Mouse (Mus musculus): ENCODE results near the gene Abhd14b.

Abhd14b gene

DNA sequence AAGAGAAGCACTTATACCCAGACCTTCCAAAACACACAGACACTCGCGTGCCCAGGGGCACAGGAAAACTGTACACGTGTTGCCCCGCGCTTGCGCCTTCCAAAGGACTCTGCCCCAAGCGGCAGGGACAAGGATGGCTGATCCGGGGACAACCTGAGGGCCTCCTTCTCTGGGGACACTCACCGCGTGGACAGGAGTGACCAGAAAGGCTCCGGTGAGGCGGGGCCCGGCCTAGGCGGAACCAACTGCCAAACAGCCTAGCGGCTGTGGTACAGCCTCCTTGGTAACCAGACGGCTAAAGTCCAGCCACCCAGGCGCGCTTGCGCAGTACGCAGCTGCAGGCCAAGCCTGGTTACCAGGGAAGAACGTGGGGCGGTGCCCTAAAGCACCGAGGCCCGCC is at the start of gene Abhd14b, which contains the start of gene Abhd14a:
Gene Abhd14b, plus strand, starts transcription at position 112 of the 400 bp plus-strand sequence.
Gene Abhd14a, minus strand, starts transcription at position 331 of the 400 bp plus-strand sequence.
- peak; percentile 77 for DNase-seq (ENCODE audit: low read depth)

DNA sequence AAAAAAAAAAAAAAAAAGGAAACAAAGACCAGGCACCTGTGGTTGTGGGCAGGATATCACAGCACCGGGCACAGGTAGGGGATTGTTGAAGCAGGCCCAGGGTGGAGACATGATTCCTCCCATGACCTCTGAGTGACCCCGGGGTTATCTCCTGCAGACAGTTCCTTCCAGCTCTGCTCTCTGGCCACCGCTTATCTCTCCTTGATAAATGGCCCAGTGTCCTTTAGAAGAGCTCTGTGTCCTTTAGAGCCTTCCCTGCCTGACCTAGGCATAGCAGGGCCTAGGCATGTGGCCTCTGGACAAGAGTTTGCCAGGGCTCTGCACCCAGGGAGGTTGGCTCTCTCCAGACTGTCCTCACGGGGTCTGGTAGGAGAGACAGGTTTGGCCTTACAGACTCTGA is 49.5 kb upstream of the Abhd14b start:
- no peak for DNase-seq (ENCODE audit: low read depth)

DNA sequence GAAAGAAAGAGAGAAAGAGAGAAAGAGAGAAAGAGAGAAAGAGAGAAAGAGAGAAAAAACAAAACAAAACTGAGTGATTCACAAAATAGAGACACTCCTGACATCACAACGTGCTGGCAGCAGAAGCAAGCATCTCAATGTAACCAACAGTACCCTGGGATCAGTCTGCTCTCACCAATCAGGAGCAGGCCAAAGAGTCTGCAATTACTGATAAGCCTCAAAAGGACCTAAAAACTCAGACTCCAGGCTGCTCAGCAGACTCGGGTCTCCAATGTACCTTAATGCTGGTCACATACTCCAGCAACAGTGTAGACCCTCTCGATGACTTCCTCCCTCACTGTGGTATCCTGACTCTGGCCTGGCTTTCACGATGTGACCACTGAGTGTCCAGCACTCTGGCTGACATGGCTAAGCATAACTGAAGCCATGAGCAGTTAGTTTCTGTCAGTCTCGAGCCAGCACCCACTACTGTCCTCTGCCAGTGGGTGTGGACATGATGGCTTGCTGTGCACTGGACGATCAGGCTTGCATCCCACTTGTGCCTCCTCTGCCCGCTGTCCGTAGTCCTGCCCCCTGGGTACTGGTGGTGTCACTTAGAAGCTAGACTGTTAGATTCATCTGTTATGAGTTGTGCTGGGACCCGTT is 48.5 kb upstream of the Abhd14b start:
- DNase-seq (ENCODE audit: low read depth): no peak

DNA sequence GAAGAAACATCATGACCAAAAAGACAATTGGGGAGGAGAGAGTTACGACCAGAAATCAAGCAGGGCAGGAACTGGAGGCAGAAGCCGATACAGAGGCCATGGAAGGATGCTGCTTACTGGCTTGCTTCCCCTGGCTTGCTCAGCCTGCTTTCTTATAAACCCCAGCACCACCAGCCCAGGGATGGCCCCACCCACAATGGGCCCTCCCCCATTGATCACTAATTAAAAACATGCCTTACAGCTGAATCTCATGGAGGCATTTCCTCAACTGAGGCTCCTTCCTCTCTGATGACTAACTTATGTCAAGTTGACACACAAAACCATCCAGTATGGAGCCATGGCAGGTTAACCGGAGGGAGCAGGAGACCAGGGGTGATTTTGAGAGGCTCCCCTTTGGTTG is 47.5 kb upstream of the Abhd14b start:
- DNase-seq (ENCODE audit: low read depth): no peak

DNA sequence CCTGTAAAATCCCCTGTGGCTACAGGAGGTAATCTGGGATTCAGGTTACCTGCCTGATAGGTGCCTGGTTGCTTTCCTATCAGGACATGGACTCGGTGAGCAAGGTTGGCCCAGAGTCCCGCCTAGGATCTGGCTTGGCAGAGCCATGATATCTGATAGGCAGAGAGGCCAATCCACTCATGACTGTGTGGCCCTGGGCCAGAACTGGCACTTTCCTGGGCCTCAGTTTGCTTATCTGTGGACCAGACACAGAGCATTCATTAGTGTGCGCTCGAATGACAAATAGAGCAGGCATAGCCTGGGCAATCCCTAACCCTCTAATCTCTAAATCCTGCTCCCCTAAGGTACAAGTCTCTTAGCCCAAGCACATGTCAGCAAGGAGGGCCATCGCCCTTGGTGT is 45.1 kb upstream of the Abhd14b start:
- no peak for DNase-seq (ENCODE audit: low read depth)

DNA sequence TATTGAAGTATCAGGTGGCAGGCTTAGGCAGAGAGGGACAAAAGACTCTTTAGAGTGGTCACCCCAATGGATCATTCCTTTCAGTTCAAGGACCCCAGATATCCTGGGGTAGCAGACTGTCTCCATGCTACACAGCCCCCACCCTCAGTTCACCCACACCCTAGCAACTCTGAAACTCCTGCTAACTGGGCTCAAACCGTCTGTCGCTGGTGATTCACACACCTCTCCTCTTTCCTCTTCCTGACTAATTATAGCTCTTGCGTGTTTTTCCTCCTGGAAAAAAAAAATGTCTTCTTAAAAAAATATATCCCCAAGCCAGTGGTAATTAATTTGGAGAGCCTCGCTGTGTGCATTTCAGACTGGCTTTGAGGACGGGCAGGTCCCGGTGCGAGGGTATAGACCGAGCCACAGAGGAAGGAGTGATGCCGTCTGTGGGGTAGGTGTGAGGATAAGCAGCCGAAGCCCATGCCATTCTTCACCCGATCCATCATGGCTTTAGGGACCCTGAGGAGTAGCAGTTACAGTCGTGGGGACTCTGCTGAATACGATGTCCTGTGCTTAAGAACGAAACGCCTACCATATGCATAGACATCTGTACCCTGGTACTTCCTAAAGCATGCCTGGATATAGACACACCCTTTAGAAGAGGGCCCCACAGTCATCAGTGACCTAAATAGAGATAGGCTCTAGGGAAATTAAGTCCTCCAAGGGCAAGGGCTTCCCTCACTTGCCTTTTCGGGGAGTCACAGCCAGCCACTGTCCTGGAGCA is 44.5 kb upstream of the Abhd14b start:
- DNase-seq (ENCODE audit: low read depth): no peak

DNA sequence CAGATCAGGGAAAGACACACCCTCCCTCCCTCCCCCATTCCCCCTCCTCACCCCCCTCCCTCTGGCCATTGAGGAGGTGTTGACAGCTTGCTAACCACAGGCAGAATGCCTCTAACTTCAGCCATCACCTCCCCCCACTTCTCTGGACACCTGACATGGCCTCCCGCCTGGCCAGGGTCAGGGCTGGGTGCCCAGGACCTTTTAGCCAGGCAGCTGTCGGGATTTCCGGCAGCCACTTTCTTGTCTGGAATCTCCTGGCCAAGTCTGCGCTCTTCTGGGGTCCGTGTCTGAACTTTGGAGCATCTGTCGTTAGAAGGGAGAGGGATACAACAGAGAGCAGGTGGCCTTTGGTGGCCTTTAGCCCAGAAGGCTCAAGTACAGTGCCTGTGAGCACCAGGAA is 42.0 kb upstream of the Abhd14b start:
- no peak for DNase-seq (ENCODE audit: low read depth)

DNA sequence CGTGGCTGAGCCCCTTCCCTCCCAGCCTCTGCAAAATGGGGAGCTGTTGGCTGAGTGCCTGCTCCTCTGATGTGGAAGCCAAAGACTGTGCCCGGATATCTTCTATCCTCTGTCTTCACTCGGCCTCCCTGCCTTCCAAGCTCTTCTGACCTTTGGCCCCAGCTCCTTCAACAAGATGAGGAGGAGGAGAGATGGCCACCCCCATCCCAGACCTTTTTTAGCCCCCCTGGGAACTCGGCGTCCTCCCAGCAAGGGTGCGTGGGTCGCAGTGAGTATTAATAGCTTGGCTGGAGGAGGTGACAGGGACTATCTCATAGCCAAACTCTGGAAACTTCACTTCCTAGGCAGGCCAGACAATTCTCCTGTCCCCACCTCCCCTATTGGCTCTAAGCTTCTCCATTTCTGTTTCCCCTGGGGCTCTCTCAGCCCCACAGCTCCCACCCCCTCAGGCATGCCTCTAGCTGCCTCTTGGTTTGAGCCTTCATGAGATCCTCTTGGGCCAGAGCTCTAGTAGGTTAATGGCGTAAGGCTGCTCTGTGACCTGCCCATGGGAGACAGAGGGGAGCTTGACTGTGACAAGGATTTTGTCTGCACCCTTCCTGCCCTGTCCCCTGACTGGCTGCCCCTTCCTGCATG is 40.7 kb upstream of the Abhd14b start:
- no peak for DNase-seq (ENCODE audit: low read depth)

DNA sequence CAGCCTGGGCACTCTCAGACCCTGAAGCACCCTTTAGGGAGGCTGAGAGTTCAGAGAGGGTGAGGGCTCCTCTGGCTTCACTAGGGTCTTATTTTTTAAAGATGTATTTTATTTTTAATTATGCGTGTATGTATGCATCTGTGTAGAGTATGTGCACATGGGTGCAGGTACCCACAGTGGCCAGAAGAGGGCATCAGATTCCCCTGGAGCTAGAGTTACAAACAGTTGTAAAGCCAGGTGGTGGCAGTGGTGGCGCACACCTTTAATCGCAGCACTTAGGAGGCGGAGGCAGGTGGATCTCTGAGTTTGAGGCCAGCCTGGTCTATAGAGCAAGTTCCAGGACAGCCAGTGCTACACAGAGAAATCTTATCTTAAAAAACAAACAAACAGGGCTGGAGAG is 38.2 kb upstream of the Abhd14b start:
- peak; percentile 32 for DNase-seq (ENCODE audit: low read depth)

DNA sequence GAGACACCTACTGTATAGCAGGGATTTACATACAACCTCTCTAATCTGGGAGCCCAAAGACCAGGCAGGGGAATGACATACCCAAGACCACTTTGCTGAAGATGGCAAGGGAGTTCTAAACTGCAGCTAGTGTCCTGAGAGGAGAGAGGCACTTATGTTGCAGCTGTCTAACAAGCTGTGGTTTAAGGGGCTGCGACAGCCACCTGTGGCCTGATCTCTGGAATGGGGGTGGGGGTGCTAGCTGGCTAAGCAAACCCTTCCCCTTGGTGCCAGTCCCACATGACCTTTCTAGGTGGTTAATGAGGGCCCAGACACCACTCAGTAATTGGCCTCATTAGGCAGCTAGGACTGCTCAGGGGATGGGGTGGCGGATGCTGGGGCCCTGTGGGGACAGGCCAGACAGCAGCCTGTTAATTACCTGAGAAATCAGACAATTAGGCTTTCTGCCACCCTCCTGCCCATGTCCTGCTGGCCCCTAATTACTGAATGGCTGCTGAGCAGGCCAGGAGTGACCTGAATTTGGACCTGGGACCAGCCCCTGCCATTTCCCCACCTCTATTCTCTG is 37.1 kb upstream of the Abhd14b start:
- no peak for DNase-seq (ENCODE audit: low read depth)

DNA sequence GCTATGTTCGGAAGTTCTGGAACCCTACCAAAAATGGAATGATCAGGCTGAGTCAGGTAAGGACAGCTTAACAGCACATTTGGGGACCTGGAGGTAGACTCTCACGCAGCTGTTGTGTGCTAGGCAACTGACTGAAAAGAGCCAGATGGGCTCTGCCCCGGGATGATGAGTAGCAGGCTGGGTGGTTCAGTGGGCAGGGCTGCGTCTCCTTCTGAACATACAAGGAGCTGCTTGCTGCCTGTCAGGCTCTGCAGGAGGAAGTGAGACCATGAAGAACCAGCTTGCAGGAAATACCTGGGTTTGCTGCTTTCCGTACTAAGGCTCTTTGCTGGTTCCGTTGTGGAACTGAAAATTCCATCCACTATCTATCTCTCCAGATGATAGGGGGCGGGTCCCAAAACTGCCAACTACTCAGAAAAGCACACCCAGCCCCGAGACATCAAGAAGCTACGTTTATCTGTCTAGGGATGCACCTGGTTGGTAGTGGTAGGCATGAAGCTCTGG is 36.1 kb upstream of the Abhd14b start:
- DNase-seq (ENCODE audit: low read depth): peak; percentile 43

DNA sequence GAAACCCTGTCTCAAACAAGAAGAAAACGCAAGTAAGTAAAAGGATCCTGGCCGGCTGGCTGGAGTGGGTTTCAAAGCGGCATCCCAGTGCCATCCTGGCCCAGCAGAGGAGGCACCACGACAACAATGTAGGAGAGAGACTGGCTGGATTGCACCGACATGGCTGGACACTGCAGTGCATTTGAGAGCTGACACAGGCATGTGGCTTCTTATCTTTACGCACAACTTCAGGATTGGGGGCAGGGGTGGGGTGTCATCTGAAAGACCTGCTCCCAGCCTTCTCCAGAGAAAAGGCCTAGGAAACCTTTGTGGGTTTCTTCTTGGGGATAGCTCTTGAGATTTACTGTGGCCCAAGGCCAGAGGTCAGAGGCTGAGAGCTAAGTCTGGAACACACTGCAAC is 35.5 kb upstream of the Abhd14b start:
- no peak for DNase-seq (ENCODE audit: low read depth)

DNA sequence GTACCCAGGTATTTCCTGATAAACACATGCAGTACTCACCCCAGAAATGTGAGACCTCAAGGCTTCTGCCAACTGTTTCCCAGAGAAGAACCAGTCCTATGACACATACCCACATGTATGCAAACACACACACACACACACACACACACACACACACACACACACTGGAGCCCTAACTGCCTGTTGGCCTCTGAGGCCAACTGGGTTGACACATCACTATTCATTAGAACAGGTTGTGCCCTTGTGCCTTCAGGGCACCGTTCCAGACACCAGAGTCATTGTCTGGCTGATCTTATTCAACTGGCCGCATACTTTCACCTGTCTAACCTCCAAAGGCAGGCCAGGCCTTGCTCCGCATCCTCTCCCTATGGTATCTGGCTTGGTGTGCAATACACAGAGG is 35.0 kb upstream of the Abhd14b start:
- DNase-seq (ENCODE audit: low read depth): no peak

DNA sequence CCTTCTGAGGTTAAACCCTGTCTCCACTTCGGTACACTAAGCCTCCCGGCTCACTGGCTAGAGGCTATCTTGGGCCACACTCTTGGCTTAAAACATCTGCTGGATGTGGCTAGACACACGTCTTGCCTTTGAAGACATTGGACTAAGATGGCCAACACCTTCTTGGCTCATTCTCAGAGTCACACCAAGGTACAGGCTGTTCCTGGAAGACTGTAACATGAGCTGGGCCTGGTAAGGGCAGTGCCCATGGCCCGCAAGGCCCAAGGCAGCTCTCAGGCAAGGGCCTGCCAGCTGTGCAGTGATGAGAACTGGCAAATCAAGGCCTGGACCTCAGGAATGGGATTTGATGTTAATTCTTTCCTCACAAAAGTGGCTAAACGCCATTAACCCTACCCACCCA is 33.7 kb upstream of the Abhd14b start:
- no peak for DNase-seq (ENCODE audit: low read depth)

DNA sequence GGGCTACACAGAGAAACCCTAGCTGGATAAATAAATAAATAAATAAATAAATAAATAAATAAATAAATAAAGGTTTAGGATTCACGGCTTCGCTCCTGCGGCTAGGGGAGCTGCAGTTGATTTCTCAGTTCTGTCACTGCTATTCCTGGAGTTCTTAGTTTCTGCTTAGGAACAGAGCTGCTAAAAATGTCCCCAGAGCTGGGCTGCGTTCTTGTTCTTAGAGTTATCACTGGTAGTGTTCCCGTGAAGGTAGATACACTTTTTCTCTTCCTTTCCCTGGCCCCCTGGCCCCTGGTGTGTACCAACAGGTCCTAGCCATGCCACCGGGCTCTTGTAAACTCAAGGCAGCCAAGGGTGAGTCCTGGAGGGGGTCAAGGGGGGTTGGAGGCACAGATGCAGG is 30.4 kb upstream of the Abhd14b start:
- no peak for DNase-seq (ENCODE audit: low read depth)

DNA sequence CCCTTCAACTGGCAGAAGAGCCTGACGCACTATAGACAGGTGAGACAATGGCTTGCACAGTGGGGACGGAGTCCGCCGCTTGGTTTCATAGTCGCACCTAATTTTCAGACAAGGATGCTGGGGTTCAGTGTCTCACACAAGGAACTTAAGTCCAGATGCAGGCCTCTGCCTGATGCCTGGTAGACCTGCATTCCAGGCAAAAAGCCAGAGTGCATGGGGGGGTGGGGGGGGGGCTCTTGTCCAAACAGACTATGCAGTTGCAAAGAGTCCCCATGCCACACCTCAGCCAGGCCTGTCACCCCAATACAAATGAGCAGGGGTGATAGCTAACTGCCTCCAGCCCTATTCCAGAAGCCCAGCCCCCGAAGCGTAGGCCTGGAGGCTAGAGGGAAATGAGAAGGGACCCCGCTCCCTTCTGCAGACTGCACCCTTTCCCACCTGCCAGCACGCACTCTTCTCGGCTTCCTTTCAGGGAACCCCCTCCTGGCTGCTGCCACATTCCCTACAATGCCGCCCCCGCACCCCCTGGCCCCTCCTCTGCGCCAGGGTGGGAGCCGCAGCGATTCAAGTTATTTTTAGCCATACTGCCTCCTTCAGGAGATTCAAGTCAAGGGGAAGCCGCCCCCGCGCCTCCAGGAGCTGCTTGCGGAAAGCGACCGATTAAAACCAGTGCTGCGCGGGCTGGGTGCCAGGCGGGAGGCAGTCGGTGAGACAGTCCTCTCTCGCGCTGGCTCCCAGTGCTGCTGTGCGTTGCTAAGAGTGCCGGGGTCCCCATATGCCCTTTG is 29.2 kb upstream of the Abhd14b start:
- peak; percentile 67 for DNase-seq (ENCODE audit: low read depth)

DNA sequence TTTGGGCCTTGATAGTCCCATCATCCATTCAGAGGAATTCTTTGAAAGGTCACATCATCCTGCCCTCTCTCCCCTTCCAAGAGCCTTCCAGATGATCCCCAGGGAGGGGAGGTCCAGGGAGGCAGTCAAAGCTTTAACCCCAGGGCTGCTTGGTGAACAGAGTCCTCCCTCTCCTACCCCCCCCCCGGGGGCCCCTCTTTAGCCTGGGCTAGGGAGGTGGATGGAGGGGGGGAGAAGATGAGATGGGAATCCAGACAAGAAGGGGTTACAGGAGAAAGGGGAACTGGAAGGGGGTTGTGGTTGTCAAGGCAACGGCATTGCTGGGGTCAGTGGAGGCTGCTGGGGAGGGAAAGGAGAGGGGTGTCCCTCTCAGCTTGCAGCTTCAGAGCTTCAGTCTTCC is 26.7 kb upstream of the Abhd14b start:
- DNase-seq (ENCODE audit: low read depth): no peak

DNA sequence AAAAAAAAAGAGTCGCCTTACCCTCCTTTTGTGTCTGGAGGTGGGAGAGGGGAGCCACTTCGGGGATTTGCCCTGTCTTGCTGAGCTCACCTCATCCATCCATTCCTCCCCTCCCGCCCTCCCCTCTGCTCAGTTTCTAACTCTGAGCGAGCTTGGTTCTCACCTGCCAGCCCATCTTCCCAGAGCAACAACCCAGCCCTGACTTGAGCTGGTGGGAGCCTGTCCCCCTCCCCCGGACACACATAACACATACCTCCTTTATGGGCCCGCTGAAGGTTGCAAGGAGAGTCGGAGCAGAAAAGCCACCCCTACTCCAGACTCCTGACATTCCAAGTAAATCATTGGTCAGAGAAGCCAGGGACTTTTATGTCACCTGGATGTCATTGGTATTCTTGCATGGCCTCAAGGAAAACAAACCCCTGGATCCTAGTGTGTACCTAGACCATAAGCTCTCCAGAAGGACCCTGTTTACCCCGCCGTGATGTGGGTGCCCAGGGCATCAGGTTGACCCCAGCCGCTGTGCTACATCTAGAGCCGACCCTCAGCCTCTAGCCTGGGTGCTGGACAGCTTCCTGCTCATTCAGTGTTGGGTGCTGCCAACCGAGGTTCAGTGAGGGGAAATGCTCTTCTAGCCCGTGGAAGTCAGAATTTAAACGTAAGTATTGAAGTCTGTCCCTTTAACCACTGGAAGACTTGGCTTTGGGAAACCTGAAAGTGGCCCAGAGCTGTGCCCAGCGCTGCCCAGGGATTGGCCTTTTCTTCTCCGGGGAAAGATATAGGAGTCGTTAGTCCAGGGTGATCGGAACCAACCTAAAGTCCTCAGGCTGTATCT is 26.0 kb upstream of the Abhd14b start:
- no peak for DNase-seq (ENCODE audit: low read depth)

DNA sequence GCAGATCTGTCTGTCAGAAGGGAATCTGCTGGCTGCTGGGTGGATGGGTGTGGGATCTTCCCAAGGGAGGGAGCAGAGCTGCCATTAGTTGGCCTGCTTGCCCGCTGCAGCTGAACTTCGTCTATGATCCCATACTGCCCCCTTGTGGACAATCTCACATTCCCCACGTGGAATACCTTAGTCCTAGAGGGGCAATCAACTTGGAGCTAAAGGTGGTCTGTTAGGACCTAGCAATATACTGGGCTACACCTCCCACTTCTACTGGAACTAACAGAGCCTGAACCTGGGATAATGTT is 25.4 kb upstream of the Abhd14b start:
- DNase-seq (ENCODE audit: low read depth): peak; percentile 91

DNA sequence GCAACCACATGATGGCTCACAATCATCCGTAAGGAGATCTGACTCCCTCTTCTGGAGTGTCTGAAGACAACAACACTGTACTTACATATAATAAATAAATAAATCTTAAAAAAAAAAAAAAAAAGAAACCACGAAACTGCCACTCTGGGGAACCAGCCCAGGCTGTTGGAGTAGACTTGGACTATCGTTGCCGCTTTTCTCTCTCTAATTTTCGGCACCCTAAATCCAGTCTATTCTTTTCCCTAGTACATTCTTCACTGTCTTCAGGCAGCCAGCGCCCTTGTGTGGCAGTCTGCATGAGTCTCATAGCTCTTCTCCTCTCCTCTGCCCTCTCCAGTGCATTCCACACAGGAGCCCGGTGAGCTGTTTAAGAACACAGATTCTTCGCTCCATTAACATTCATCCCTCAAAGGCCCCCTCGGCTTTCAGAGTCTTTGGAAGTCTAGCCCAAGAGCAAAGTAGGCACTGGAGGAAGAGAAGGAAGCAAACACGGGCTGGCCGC is 18.5 kb upstream of the Abhd14b start:
- no peak for DNase-seq (ENCODE audit: low read depth)

Measured in naive thymus-derived CD4-positive, alpha-beta T cell, adult 2 months (primary cell).